Mouse (Mus musculus) lung, postnatal 0 days (tissue): ENCODE data around the gene Marc1. TPM values are rescaled to one million over a fixed set of nuclear protein-coding genes. Genes with fewer than 3 reads are reported as not detected.

Experiments
- ATAC-seq: fragments of 200-750 bp; cut with Nextera tagmentation; 2 replicates; pipeline ENCODE4 v1.8.0; 2017; ENCODE audit warnings: moderate library complexity
- DNase-seq: peaks from one replicate; pipeline ENCODE4 v3.0.0-alpha.2; 2016; ENCODE audit warnings: low spot score
- H3K27ac ChIP-seq: fragments of 300-500 bp; sonication (generic); 2 replicates; pipeline ENCODE4 v1.5.1; 2014; ENCODE audit warnings: antibody characterized with exemption, mild to moderate bottlenecking, low read length, mixed read lengths
- H3K27me3 ChIP-seq: fragments of 300-500 bp; sonication (generic); replicated peaks from 2 replicates; pipeline ENCODE4 v1.6.1; 2014; ENCODE audit warnings: low read length, mixed read lengths; ENCODE audit not compliant: insufficient read depth
- H3K36me3 ChIP-seq: fragments of 300-500 bp; sonication (generic); 2 replicates; pipeline ENCODE4 v1.6.1; 2014; ENCODE audit warnings: low read length, mixed read lengths; ENCODE audit not compliant: insufficient read depth
- H3K4me1 ChIP-seq: fragments of 300-500 bp; sonication (generic); 2 replicates; pipeline ENCODE4 v1.6.1; 2014; ENCODE audit warnings: antibody characterized with exemption, low read depth, low read length, mixed read lengths; ENCODE audit not compliant: insufficient read depth
- H3K4me2 ChIP-seq: fragments of 300-500 bp; sonication (generic); replicated peaks from 2 replicates; pipeline ENCODE4 v1.6.1; 2014; ENCODE audit warnings: low read depth, mild to moderate bottlenecking, low read length, moderate library complexity, mixed read lengths
- H3K4me3 ChIP-seq: fragments of 300-500 bp; sonication (generic); 2 replicates; pipeline ENCODE4 v1.5.1; 2014; ENCODE audit warnings: low read depth, low read length
- H3K9ac ChIP-seq: fragments of 300-500 bp; sonication (generic); replicated peaks from 2 replicates; pipeline ENCODE4 v1.6.1; 2014; ENCODE audit warnings: low read depth, mild to moderate bottlenecking
- H3K9me3 ChIP-seq: fragments of 300-500 bp; sonication (generic); 2 replicates; pipeline ENCODE4 v1.6.1; 2016; ENCODE audit warnings: low read length, mixed read lengths
- CTCF ChIP-seq: IDR thresholded peaks from 2 replicates; pipeline ENCODE4 v1.5.1; 2016; ENCODE audit warnings: antibody characterized with exemption, mild to moderate bottlenecking
- EP300 ChIP-seq: IDR thresholded peaks from 2 replicates; pipeline ENCODE4 v1.6.1; 2016; ENCODE audit warnings: antibody characterized with exemption, mild to moderate bottlenecking, control low read depth
- WGBS: fragments of 180-500 bp; shearing (Covaris S2); extraction: QIAGEN DNeasy Blood & Tissue Kit; methylation state at CpG from one replicate; pipeline ENCODE4 v1.1.7; 2014; 5-methylcytosine and 5-hydroxymethylcytosine counted together
- polyA plus RNA-seq: library from polyadenylated mRNA; unstranded; fragments of >200 nt; fragmentation: Nextera tagmentation; extraction: Ambion mirVana; gene quantifications from 2 replicates; pipeline ENCODE4 v1.2.1, GENCODE M21; 2015

Marc1 gene
- polyA plus RNA-seq, 1 experiment from 2014 or later = 0.13 TPM

DNA sequence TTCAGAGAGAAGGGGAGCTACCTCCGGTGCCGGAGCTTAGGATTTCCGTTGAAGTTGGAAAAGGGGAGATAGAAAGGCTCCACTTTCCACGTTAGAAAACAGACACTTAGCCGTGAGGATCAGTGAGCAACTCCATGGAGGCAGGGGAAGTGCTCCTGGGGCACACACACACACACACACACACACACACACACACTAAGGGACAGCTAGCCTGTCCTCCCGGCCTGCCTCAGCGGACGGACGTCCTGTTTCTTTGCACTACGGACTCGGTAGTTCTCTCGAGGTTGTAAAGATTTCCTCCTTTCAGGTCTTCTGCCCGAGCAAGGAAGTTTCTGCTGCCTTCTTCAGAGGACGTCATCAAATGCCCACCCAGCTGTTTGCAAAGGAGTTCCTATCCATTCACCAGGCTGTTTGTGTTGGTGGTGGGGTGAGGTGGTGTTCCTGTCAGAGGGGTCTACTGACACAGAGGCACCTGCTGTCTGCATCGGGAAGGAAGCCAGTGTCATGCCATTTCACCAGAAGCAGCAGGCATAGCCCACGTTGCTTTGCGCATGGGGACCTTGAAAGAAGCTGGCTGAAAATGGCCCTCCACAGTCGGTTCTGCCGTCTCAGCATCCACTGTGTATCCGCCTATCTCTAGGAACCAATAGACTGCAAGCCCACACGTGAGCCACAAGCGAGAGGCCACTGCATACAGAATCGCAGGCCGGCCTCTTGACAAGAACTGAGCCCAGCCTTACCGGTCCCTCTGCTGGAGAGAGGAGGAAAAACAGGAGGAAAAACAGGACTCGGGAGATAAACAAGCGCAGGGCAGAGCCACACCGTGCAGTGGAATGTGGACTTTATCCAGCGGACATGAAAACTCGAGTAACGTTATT lies 40.9 kb upstream of the Marc1 start:
- peak; percentile 94 for DNase-seq
- Histone ChIP-seq H3K9me3 (no peaks in the 10 kb centered on the region), H3K4me1 (no peaks in the 10 kb centered on the region), H3K4me3 (0 out of 2 replicates have a peak overlapping the region, but pooled peaks have one; percentile 8), H3K27ac (peak overlapping the region; percentile 77), H3K4me2 (peak overlapping the region; percentile 34), H3K27me3 (no peaks in the 10 kb centered on the region), H3K9ac (no peak overlapping the region), H3K36me3 (no peaks in the 10 kb centered on the region)
- 8% methylated on average over 31 of the region's 31 CpGs for WGBS
- TF ChIP-seq CTCF (peak; percentile 93), EP300 (no peak)
- peak; percentile 91 for ATAC-seq

DNA sequence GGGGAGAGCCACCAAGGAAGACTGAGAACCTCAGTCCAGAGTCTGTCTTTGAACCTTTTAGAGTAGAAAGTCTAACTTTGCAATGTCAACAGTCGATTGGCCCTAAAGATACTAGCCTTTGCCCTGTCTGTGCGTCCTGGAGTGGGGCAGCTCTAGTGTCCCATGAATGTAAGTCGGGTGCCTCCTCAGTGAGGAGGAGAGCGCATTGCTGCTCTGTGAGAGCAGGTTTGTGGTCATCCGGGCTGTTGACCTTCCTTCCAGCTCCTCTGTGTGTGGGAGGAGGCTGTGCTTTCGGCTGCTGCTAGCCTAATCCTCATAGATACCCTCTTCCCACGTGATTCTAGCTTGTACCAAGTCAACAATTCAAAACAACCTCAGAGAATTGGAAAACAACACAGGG lies 40.1 kb upstream of the Marc1 start:
- DNase-seq (no peak), ATAC-seq (no peak)
- no peaks in the 10 kb centered on the region for H3K9me3 ChIP-seq
- TF ChIP-seq EP300 = no peak
- H3K4me2 ChIP-seq = no peak overlapping the region
- H3K9ac ChIP-seq = no peak overlapping the region
- 33% methylated on average over 7 of the region's 7 CpGs for WGBS
- no peaks in the 10 kb centered on the region for H3K27me3 ChIP-seq
- no peaks in the 10 kb centered on the region for H3K36me3 ChIP-seq
- 0 out of 2 replicates have a peak, but pooled peaks cover 6% of the 10 kb centered on the region for H3K4me1 ChIP-seq
- H3K27ac ChIP-seq = peak overlapping the region; percentile 75; the same call in 1 of the 2 replicates
- no peak overlapping the region for H3K4me3 ChIP-seq

GRCm38 (mm10) chr1:184846973-184847372 lies 35.9 kb upstream of the Marc1 start:
- H3K9ac ChIP-seq = no peak overlapping the region
- H3K9me3 ChIP-seq = no peaks in the 10 kb centered on the region
- H3K27ac ChIP-seq = no peak overlapping the region
- ATAC-seq (no peak), DNase-seq (no peak)
- no peak overlapping the region for H3K4me3 ChIP-seq
- no peaks in the 10 kb centered on the region for H3K36me3 ChIP-seq
- H3K27me3 ChIP-seq = no peaks in the 10 kb centered on the region
- no peak overlapping the region for H3K4me2 ChIP-seq
- 35% methylated on average over 3 of the region's 3 CpGs for WGBS
- no peak for TF ChIP-seq CTCF
- no peak for TF ChIP-seq EP300
- H3K4me1 ChIP-seq = peaks cover 10% of the 10 kb centered on the region; the same call in 1 of the 2 replicates

DNA sequence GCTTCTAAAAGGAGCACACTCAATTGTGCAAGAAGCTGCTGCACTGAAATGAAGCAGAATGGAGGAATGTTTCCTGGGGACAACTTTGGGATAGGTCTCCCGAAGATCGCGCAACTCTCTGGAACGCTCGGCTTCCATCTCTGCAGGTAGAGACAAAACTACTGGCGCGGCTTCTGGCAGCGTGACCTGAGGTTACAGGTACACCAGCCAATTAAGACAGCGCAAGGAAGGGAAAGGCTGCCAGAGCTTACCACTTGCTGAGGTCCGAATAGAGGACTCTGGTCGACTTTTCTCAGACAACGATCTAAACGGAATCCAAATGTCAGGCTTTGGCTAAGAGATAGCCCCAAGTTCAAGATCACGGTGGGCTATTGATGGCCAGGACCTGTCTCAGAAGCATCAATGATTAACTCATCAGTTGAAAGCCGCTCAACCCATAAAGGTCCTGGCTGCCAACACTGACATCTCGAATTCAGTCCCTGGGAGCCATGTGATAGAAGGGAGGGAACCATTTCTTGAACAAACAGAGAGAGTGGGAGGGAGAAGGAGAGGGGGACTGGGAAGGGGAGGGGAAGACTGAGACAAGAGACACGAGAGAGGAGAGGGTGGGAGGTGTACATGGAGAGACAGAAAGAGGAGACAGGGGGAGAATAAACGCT lies 35.1 kb upstream of the Marc1 start, which contains the start of gene Marc2:
Marc2 (minus strand) TSS at position 360 of the 659 bp plus-strand sequence.
- peak within 1 kb of the TSS; percentile 78 for H3K4me2 ChIP-seq
- no peaks in the 10 kb centered on the region for H3K27me3 ChIP-seq
- peak within 1 kb of the TSS; percentile 82 for H3K9ac ChIP-seq
- no peaks in the 10 kb centered on the region for H3K36me3 ChIP-seq
- WGBS = 4% methylated on average over 18 of the region's 18 CpGs
- H3K27ac ChIP-seq = peak within 1 kb of the TSS; percentile 88
- ATAC-seq (peak; percentile 32), DNase-seq (peak; percentile 45)
- H3K9me3 ChIP-seq = no peaks in the 10 kb centered on the region
- TF ChIP-seq CTCF (no peak), EP300 (no peak)
- peaks cover 10% of the 10 kb centered on the region; the same call in 1 of the 2 replicates for H3K4me1 ChIP-seq
- peak within 1 kb of the TSS; percentile 73 for H3K4me3 ChIP-seq

GRCm38 (mm10) chr1:184845111-184846071 lies 34.3 kb upstream of the Marc1 start:
- Histone ChIP-seq H3K9ac (peak overlapping the region; percentile 82), H3K27me3 (no peaks in the 10 kb centered on the region), H3K27ac (peak overlapping the region; percentile 88), H3K4me3 (peak overlapping the region; percentile 73), H3K9me3 (no peaks in the 10 kb centered on the region), H3K4me2 (peak overlapping the region; percentile 78), H3K36me3 (no peaks in the 10 kb centered on the region), H3K4me1 (peaks cover 10% of the 10 kb centered on the region; the same call in 1 of the 2 replicates)
- DNase-seq (peak; percentile 97), ATAC-seq (peak; percentile 99)
- TF ChIP-seq CTCF = no peak
- peak; percentile 28; the same call in 1 of the 2 replicates for TF ChIP-seq EP300
- under 1% methylated on average over 66 of the region's 67 CpGs for WGBS
